Mouse (Mus musculus) fibroblast of lung, adult 2 months (primary cell): ENCODE results near the gene Lasp1.
"Not testable (repeated sequence)": the region's sequence is repeated elsewhere in the genome, so short reads cannot be mapped to it uniquely, and the experiment has no call there.

Experiments used
- DNase-seq: peaks from one replicate; pipeline ENCODE4 v3.0.0-alpha.2; 2011; ENCODE audit warnings: low read depth

The Lasp1 gene

GRCm38 (mm10) chr11:97798782-97799145 lies at the start of gene Lasp1:
Gene Lasp1 (plus strand): TSS chr11:97799000.
- no peak for DNase-seq

GRCm38 (mm10) chr11:97753277-97753676 lies 45.5 kb upstream of the Lasp1 start:
- no peak for DNase-seq

GRCm38 (mm10) chr11:97758125-97758524 lies 40.7 kb upstream of the Lasp1 start:
- no peak for DNase-seq

- no peak for DNase-seq
Observed at GRCm38 (mm10) chr11:97758942-97759341, 39.9 kb upstream of the Lasp1 start.

GRCm38 (mm10) chr11:97761638-97762037 lies 37.2 kb upstream of the Lasp1 start:
- no peak for DNase-seq

GRCm38 (mm10) chr11:97766154-97766881 lies 32.5 kb upstream of the Lasp1 start, which contains the start of gene Cwc25:
Gene Cwc25 (minus strand): TSS chr11:97766556.
- peak; percentile 95 for DNase-seq

- no peak for DNase-seq
Observed at GRCm38 (mm10) chr11:97769704-97770103, 29.1 kb upstream of the Lasp1 start.

GRCm38 (mm10) chr11:97771410-97771809 lies 27.4 kb upstream of the Lasp1 start:
- no peak for DNase-seq

GRCm38 (mm10) chr11:97775186-97775585 lies 23.6 kb upstream of the Lasp1 start:
- no peak for DNase-seq

GRCm38 (mm10) chr11:97775808-97776496 lies 22.8 kb upstream of the Lasp1 start, which contains the start of gene 1700001P01Rik:
Gene 1700001P01Rik (minus strand): TSS chr11:97775918.
- no peak for DNase-seq

- DNase-seq: no peak
Observed at GRCm38 (mm10) chr11:97776497-97777128, 22.2 kb upstream of the Lasp1 start.

GRCm38 (mm10) chr11:97777129-97777529 lies 21.7 kb upstream of the Lasp1 start:
- DNase-seq: no peak

- DNase-seq: no peak
Observed at GRCm38 (mm10) chr11:97778918-97779317, 19.9 kb upstream of the Lasp1 start.

- no peak for DNase-seq
Observed at GRCm38 (mm10) chr11:97779968-97780701, 18.7 kb upstream of the Lasp1 start.

GRCm38 (mm10) chr11:97781478-97781831 lies 17.3 kb upstream of the Lasp1 start:
- no peak for DNase-seq

GRCm38 (mm10) chr11:97781832-97782563 lies 16.8 kb upstream of the Lasp1 start, which contains the start of gene Rpl23:
Gene Rpl23 (minus strand): TSS chr11:97782437.
- DNase-seq: peak; percentile 91

GRCm38 (mm10) chr11:97782564-97782895 lies 16.3 kb upstream of the Lasp1 start:
- no peak for DNase-seq

GRCm38 (mm10) chr11:97787961-97788360 lies 10.8 kb upstream of the Lasp1 start:
- no peak for DNase-seq

- DNase-seq: no peak
Observed at GRCm38 (mm10) chr11:97789727-97790126, 9.1 kb upstream of the Lasp1 start.

- not testable (repeated sequence) for DNase-seq
Observed at GRCm38 (mm10) chr11:97790778-97791438, 7.9 kb upstream of the Lasp1 start.

GRCm38 (mm10) chr11:97793165-97793564 lies 5.6 kb upstream of the Lasp1 start:
- no peak for DNase-seq
